Mouse (Mus musculus) B cell, adult 67 days (primary cell): ENCODE results near the gene Rasa2. TPM values are rescaled to one million over a fixed set of nuclear protein-coding genes. Genes with fewer than 3 reads are reported as not detected.

ENCODE experiments used
- total RNA-seq, 2 experiments: library from RNA; stranded (reverse); gene quantifications; 4 replicates each; pipeline ENCODE4 v1.2.4; 2023

Rasa2 gene
- total RNA-seq: 10 to 100 TPM; 63.0 to 63.7 TPM

DNA sequence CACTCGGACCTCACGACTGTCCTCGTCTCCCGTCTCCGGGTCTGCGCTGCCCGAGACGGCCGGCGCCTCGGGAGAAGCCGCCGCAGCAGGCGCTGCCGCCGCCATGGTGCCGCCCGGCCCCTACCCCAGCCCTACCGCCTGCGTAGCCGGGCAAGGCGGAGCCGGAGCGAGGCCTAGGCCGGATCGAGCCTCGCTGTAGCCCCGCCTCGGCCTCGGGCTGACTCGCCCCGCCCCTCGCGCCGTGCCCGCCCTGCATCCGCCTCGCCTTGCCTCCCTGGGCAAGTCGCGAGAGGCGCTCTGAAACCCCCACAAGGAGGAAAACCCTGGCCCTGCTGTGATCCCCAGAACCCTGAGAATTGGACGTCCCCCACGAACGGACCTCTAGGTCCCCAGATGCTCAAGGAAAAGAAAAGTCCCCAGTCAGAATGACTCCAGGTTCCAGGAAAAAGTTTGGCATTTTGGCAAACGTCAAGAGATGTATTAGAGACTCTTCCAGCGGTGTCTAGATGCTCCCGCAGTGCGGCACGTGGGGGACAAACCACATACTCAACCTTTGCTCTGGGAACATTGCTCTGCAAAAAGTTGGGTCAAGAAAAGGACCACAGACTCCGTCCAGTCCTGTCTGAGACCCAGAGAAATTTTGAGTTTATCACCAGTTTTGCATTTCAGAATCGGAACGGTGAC, at the start of gene Rasa2:
Rasa2 (minus strand) TSS at position 229 of the 684 bp plus-strand sequence.

GRCm38 (mm10) chr9:96524972-96525506, 106.4 kb downstream of the Rasa2 start, which contains the start of gene Gm28729:
TSS of gene Gm28729 (minus strand) at chr9:96525264.

Other genes starting within 250 kb of the Rasa2 start
- gene Rnf7, start 152.9 kb downstream of the Rasa2 start, total RNA-seq: 10 to 100 TPM; 31.6 to 35.0 TPM
- gene Gm28729, start 106.4 kb downstream of the Rasa2 start, total RNA-seq: not detected
- 10 to 100 TPM; 25.7 to 30.9 TPM for gene Zbtb38, start 121.2 kb upstream of the Rasa2 start, total RNA-seq